Mouse (Mus musculus): ENCODE results near the gene Aox3. TPM values are rescaled to one million over a fixed set of nuclear protein-coding genes. Genes with fewer than 3 reads are reported as not detected.

The Aox3 gene
- polyA plus RNA-seq, 1 experiment from 2014 or later, result not detected

- Histone ChIP-seq H3K27ac (ENCODE audit: low read depth, low read length) (no peak overlapping the region), H3K9me3 (ENCODE audit: control insufficient read depth, low read length) (no peaks in the 10 kb centered on the region), H3K4me1 (ENCODE audit: control insufficient read depth, insufficient read depth, low read length) (no peaks in the 10 kb centered on the region), H3K9ac (ENCODE audit: low read length) (no peak overlapping the region), H3K4me3 (ENCODE audit: low read depth, low read length) (no peak overlapping the region), H3K36me3 (ENCODE audit: control insufficient read depth, insufficient read depth, low read length) (no peaks in the 10 kb centered on the region), H3K4me2 (ENCODE audit: low read depth) (no peak overlapping the region), H3K27me3 (ENCODE audit: control insufficient read depth, insufficient read depth, low read length) (no peaks in the 10 kb centered on the region)
- no peak for ATAC-seq (ENCODE audit: insufficient read depth, low FRiP score, low TSS enrichment)
- DNase-seq (ENCODE audit: low spot score), result no peak
Observed at GRCm38 (mm10) chr1:58113441-58113840, 511 bp downstream of the Aox3 start.

GRCm38 (mm10) chr1:58114021-58114560 is 1.2 kb downstream of the Aox3 start:
- Histone ChIP-seq H3K27ac (ENCODE audit: low read depth, low read length) (no peak overlapping the region), H3K4me1 (ENCODE audit: control insufficient read depth, insufficient read depth, low read length) (no peaks in the 10 kb centered on the region), H3K36me3 (ENCODE audit: control insufficient read depth, insufficient read depth, low read length) (no peaks in the 10 kb centered on the region), H3K4me3 (ENCODE audit: low read depth, low read length) (no peak overlapping the region), H3K4me2 (ENCODE audit: low read depth) (no peak overlapping the region), H3K9ac (ENCODE audit: low read length) (no peak overlapping the region), H3K9me3 (ENCODE audit: control insufficient read depth, low read length) (no peaks in the 10 kb centered on the region), H3K27me3 (ENCODE audit: control insufficient read depth, insufficient read depth, low read length) (no peaks in the 10 kb centered on the region)
- no peak for ATAC-seq (ENCODE audit: insufficient read depth, low FRiP score, low TSS enrichment)
- 74% methylated on average over 6 of the region's 6 CpGs for WGBS
- DNase-seq (ENCODE audit: low spot score), result no peak

- Histone ChIP-seq H3K4me1 (ENCODE audit: control insufficient read depth, insufficient read depth, low read length) (no peaks in the 10 kb centered on the region), H3K27ac (ENCODE audit: low read depth, low read length) (no peak overlapping the region), H3K27me3 (ENCODE audit: control insufficient read depth, insufficient read depth, low read length) (no peaks in the 10 kb centered on the region), H3K4me3 (ENCODE audit: low read depth, low read length) (no peak overlapping the region), H3K4me2 (ENCODE audit: low read depth) (no peak overlapping the region), H3K9me3 (ENCODE audit: control insufficient read depth, low read length) (no peaks in the 10 kb centered on the region), H3K9ac (ENCODE audit: low read length) (no peak overlapping the region), H3K36me3 (ENCODE audit: control insufficient read depth, insufficient read depth, low read length) (no peaks in the 10 kb centered on the region)
- DNase-seq (ENCODE audit: low spot score) (no peak), ATAC-seq (ENCODE audit: insufficient read depth, low FRiP score, low TSS enrichment) (no peak)
- 74% methylated on average over 12 of the region's 12 CpGs for WGBS
Observed at GRCm38 (mm10) chr1:58114666-58115375, 1.9 kb downstream of the Aox3 start.

- no peak for DNase-seq (ENCODE audit: low spot score)
- no peak overlapping the region for H3K9ac ChIP-seq (ENCODE audit: low read length)
- H3K27ac ChIP-seq (ENCODE audit: low read depth, low read length), result no peak overlapping the region
- no peaks in the 10 kb centered on the region for H3K36me3 ChIP-seq (ENCODE audit: control insufficient read depth, insufficient read depth, low read length)
- H3K27me3 ChIP-seq (ENCODE audit: control insufficient read depth, insufficient read depth, low read length), result no peaks in the 10 kb centered on the region
- H3K4me1 ChIP-seq (ENCODE audit: control insufficient read depth, insufficient read depth, low read length), result no peaks in the 10 kb centered on the region
- no peaks in the 10 kb centered on the region for H3K9me3 ChIP-seq (ENCODE audit: control insufficient read depth, low read length)
- ATAC-seq (ENCODE audit: insufficient read depth, low FRiP score, low TSS enrichment), result no peak
- no peak overlapping the region for H3K4me2 ChIP-seq (ENCODE audit: low read depth)
- H3K4me3 ChIP-seq (ENCODE audit: low read depth, low read length), result no peak overlapping the region
- 87% methylated on average over 3 of the region's 3 CpGs for WGBS
Observed at GRCm38 (mm10) chr1:58118231-58118630, 5.3 kb downstream of the Aox3 start.

GRCm38 (mm10) chr1:58124901-58125300 is 12.0 kb downstream of the Aox3 start:
- Histone ChIP-seq H3K4me1 (ENCODE audit: control insufficient read depth, insufficient read depth, low read length) (no peaks in the 10 kb centered on the region), H3K4me3 (ENCODE audit: low read depth, low read length) (no peak overlapping the region), H3K27ac (ENCODE audit: low read depth, low read length) (no peak overlapping the region), H3K9me3 (ENCODE audit: control insufficient read depth, low read length) (no peaks in the 10 kb centered on the region), H3K4me2 (ENCODE audit: low read depth) (no peak overlapping the region), H3K36me3 (ENCODE audit: control insufficient read depth, insufficient read depth, low read length) (no peaks in the 10 kb centered on the region), H3K27me3 (ENCODE audit: control insufficient read depth, insufficient read depth, low read length) (no peaks in the 10 kb centered on the region), H3K9ac (ENCODE audit: low read length) (no peak overlapping the region)
- DNase-seq (ENCODE audit: low spot score) (no peak), ATAC-seq (ENCODE audit: insufficient read depth, low FRiP score, low TSS enrichment) (no peak)
- WGBS, result 90% methylated on average over 8 of the region's 8 CpGs

- Histone ChIP-seq H3K4me3 (ENCODE audit: low read depth, low read length) (no peak overlapping the region), H3K9ac (ENCODE audit: low read length) (no peak overlapping the region), H3K27ac (ENCODE audit: low read depth, low read length) (no peak overlapping the region), H3K9me3 (ENCODE audit: control insufficient read depth, low read length) (no peaks in the 10 kb centered on the region), H3K27me3 (ENCODE audit: control insufficient read depth, insufficient read depth, low read length) (no peaks in the 10 kb centered on the region), H3K36me3 (ENCODE audit: control insufficient read depth, insufficient read depth, low read length) (no peaks in the 10 kb centered on the region), H3K4me2 (ENCODE audit: low read depth) (no peak overlapping the region), H3K4me1 (ENCODE audit: control insufficient read depth, insufficient read depth, low read length) (no peaks in the 10 kb centered on the region)
- DNase-seq (ENCODE audit: low spot score), result no peak
- ATAC-seq (ENCODE audit: insufficient read depth, low FRiP score, low TSS enrichment), result no peak
Observed at GRCm38 (mm10) chr1:58137891-58138290, 25.0 kb downstream of the Aox3 start.

- 92% methylated on average over 9 of the region's 9 CpGs for WGBS
- no peaks in the 10 kb centered on the region for H3K36me3 ChIP-seq (ENCODE audit: control insufficient read depth, insufficient read depth, low read length)
- H3K4me3 ChIP-seq (ENCODE audit: low read depth, low read length), result no peak overlapping the region
Observed at GRCm38 (mm10) chr1:58138986-58139385, 26.1 kb downstream of the Aox3 start.

GRCm38 (mm10) chr1:58140607-58141006 is 27.7 kb downstream of the Aox3 start:
- WGBS, result 92% methylated on average over 5 of the region's 5 CpGs
- Histone ChIP-seq H3K4me2 (ENCODE audit: low read depth) (no peak overlapping the region), H3K27me3 (ENCODE audit: control insufficient read depth, insufficient read depth, low read length) (no peaks in the 10 kb centered on the region), H3K27ac (ENCODE audit: low read depth, low read length) (no peak overlapping the region), H3K36me3 (ENCODE audit: control insufficient read depth, insufficient read depth, low read length) (no peaks in the 10 kb centered on the region), H3K9ac (ENCODE audit: low read length) (no peak overlapping the region), H3K9me3 (ENCODE audit: control insufficient read depth, low read length) (no peaks in the 10 kb centered on the region), H3K4me3 (ENCODE audit: low read depth, low read length) (no peak overlapping the region), H3K4me1 (ENCODE audit: control insufficient read depth, insufficient read depth, low read length) (no peaks in the 10 kb centered on the region)
- DNase-seq (ENCODE audit: low spot score) (no peak), ATAC-seq (ENCODE audit: insufficient read depth, low FRiP score, low TSS enrichment) (no peak)

More at GRCm38 (mm10) chr1:58138986-58139385, 26.1 kb downstream of the Aox3 start:
- Histone ChIP-seq H3K9ac (ENCODE audit: low read length) (no peak overlapping the region), H3K9me3 (ENCODE audit: control insufficient read depth, low read length) (no peaks in the 10 kb centered on the region), H3K27me3 (ENCODE audit: control insufficient read depth, insufficient read depth, low read length) (no peaks in the 10 kb centered on the region), H3K27ac (ENCODE audit: low read depth, low read length) (no peak overlapping the region), H3K4me1 (ENCODE audit: control insufficient read depth, insufficient read depth, low read length) (no peaks in the 10 kb centered on the region), H3K4me2 (ENCODE audit: low read depth) (no peak overlapping the region)
- ATAC-seq (ENCODE audit: insufficient read depth, low FRiP score, low TSS enrichment) (no peak), DNase-seq (ENCODE audit: low spot score) (no peak)

- Histone ChIP-seq H3K27me3 (ENCODE audit: control insufficient read depth, insufficient read depth, low read length) (no peaks in the 10 kb centered on the region), H3K4me1 (ENCODE audit: control insufficient read depth, insufficient read depth, low read length) (no peaks in the 10 kb centered on the region), H3K9me3 (ENCODE audit: control insufficient read depth, low read length) (no peaks in the 10 kb centered on the region), H3K9ac (ENCODE audit: low read length) (no peak overlapping the region), H3K27ac (ENCODE audit: low read depth, low read length) (no peak overlapping the region), H3K4me2 (ENCODE audit: low read depth) (no peak overlapping the region), H3K4me3 (ENCODE audit: low read depth, low read length) (no peak overlapping the region), H3K36me3 (ENCODE audit: control insufficient read depth, insufficient read depth, low read length) (no peaks in the 10 kb centered on the region)
- ATAC-seq (ENCODE audit: insufficient read depth, low FRiP score, low TSS enrichment) (no peak), DNase-seq (ENCODE audit: low spot score) (no peak)
- WGBS, result 70% methylated on average over 10 of the region's 10 CpGs
Observed at GRCm38 (mm10) chr1:58144384-58145069, 31.6 kb downstream of the Aox3 start.
